Mouse (Mus musculus) kidney, adult 8-10 months (tissue): ENCODE data around the gene Allc.

Experiments used
- DNase-seq, 2 experiments: peaks; one replicate each; pipeline ENCODE4 v3.0.0; 2022

The Allc gene

GRCm38 (mm10) chr12:28578147-28578546, 4.2 kb downstream of the Allc start:
- no peak for DNase-seq

GRCm38 (mm10) chr12:28575366-28576070, 6.8 kb downstream of the Allc start:
- no peak for DNase-seq

GRCm38 (mm10) chr12:28572241-28572640, 10.1 kb downstream of the Allc start:
- no peak for DNase-seq

- no peak for DNase-seq
Measured at GRCm38 (mm10) chr12:28552299-28552698, 30.0 kb downstream of the Allc start, which contains the start of gene Dcdc2c. Dcdc2c (minus strand) TSS chr12:28552399.

GRCm38 (mm10) chr12:28551775-28552174, 30.5 kb downstream of the Allc start:
- DNase-seq: no peak

GRCm38 (mm10) chr12:28548887-28549286, 33.4 kb downstream of the Allc start:
- no peak for DNase-seq

GRCm38 (mm10) chr12:28514264-28514775, 68.0 kb downstream of the Allc start:
- no peak for DNase-seq

- DNase-seq: no peak
Measured at GRCm38 (mm10) chr12:28509699-28510280, 72.5 kb downstream of the Allc start.
